Mouse (Mus musculus) adrenal gland, postnatal 14 days (tissue): ENCODE measurements at regions not wholly inside any gene's neighbourhood (a gene's known extent, or its start where the extent isn't known, plus 50 kb on each side); places are given as distances from the start of the nearest gene placed in this dataset.

Source experiments
- DNase-seq: peaks from one replicate; pipeline ENCODE4 v3.0.0; 2021; ENCODE audit warnings: mixed read lengths

DNA sequence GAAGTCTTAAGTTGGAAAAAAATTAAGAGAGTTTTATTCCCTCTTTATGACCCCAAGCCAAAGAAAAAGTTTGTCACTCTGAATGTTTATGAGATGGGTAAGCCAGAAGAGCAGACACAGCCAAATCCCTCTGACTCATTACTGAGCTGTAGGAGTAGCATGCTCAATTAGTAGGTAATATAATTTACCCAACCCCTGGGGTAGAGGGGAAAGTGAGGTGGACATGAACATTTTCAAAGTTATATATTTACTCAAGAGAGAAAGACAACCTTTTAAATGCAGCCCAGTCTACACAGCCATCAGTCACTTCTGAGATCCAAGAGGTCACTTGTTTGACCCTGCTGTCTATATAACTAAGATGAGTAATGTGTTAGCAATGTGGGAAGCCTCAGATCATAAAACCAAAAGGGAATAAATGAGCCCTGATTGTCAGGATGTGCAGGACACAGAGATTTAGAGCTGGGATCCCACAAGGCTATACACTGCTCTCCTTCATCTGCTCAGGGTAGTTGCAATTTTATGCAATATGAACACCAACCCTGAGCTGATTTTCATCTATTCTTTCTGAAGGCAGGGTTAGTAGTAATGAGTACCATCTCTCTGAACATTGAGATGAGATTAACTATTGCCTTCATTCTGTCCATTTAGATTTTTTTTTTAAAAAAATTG is 114.7 kb upstream of the Ndp start:
- DNase-seq: no peak

DNA sequence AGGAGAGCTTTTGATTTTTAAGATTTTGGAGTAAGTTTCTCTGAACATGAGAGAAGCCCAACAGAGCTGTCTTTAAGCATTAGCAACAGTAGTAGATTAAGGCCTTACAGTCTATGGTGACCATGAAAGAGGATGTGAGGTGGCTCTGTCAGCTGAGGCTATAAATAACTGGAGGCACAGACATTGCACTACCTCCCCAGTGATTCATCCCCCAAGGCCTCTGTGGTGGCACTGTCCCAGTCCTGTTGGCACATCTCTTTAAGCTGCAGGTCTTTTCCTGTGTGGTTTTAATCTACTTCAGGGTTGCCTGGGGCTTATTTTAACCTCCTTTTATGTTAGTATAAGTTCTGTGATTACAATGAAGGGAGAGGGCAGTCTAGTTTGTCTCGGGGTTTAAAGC is 106.2 kb upstream of the Ndp start:
- DNase-seq: peak; percentile 72

DNA sequence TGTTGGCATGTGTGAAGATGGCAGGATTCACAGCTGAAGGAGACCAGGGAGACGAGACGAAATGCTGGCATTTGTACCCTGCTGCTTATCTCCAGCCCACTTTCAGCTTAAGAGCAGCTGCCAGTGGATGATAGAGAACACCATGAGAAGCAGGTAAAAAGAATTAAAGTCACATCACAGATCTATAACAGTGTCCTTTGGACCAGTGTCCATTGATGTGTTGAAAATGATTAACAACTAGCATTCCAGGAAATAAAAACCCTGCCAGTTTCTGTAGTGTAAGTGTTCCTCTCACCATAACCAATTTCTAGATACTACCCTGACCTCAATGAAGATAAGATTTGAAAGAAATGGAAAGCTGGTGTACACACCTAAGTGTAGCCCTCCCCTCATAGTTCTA is 97.6 kb upstream of the Ndp start:
- no peak for DNase-seq

DNA sequence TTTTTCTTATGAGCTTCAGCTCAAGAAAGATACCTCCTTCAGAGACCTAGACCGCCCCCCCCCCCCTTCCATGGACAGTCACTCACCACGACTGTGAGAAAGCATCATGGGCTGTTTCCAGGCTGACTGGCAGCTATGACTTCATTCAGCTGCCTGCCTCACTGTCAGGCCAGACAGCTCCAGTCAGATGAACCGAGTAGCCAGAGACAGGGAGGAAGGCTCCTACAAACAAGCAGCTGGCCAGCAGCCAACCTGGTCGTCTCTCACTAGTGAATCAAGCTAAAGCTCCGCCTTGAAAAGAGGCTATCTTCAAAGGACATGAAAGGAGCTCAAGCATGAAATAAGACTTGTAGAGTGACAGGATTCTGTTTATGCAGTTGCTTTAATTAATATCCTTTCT is 87.0 kb upstream of the Ndp start:
- peak; percentile 62 for DNase-seq
